Mouse (Mus musculus) hindbrain, embryonic 15.5 days (tissue): Measurements from ENCODE around the gene Gm6592. TPM values are rescaled to one million over a fixed set of nuclear protein-coding genes. Genes with fewer than 3 reads are reported as not detected.
"Not testable (repeated sequence)": the region's sequence is repeated elsewhere in the genome, so short reads cannot be mapped to it uniquely, and the experiment has no call there.

Experiments used
- ATAC-seq: fragments of 200-750 bp; cut with Nextera tagmentation; 2 replicates; pipeline ENCODE4 v1.8.0; 2017; ENCODE audit warnings: low read depth, moderate number of reproducible peaks, moderate TSS enrichment; ENCODE audit not compliant: low FRiP score
- H3K27ac ChIP-seq: fragments of 300-500 bp; sonication (generic); replicated peaks from 2 replicates; pipeline ENCODE4 v1.5.1; 2015; ENCODE audit warnings: mild to moderate bottlenecking, inconsistent platforms
- H3K27me3 ChIP-seq: fragments of 300-500 bp; sonication (generic); 2 replicates; pipeline ENCODE4 v1.6.1; 2015; ENCODE audit warnings: control low read depth, inconsistent platforms
- H3K36me3 ChIP-seq: fragments of 300-500 bp; sonication (generic); 2 replicates; pipeline ENCODE4 v1.6.1; 2015; ENCODE audit warnings: control low read depth, inconsistent platforms
- H3K4me1 ChIP-seq: fragments of 300-500 bp; sonication (generic); replicated peaks from 2 replicates; pipeline ENCODE4 v1.6.1; 2015; ENCODE audit warnings: control low read depth, inconsistent platforms
- H3K4me2 ChIP-seq: fragments of 300-500 bp; sonication (generic); 2 replicates; pipeline ENCODE4 v1.6.1; 2015; ENCODE audit warnings: moderate library complexity, mild to moderate bottlenecking, inconsistent platforms
- H3K4me3 ChIP-seq: fragments of 300-500 bp; sonication (generic); 2 replicates; pipeline ENCODE4 v1.5.1; 2015; ENCODE audit warnings: mild to moderate bottlenecking, inconsistent platforms
- H3K9ac ChIP-seq: fragments of 300-500 bp; sonication (generic); 2 replicates; pipeline ENCODE4 v1.6.1; 2015; ENCODE audit warnings: inconsistent platforms
- H3K9me3 ChIP-seq: fragments of 300-500 bp; sonication (generic); 2 replicates; pipeline ENCODE4 v1.6.1; 2016; ENCODE audit warnings: control low read depth, inconsistent platforms
- WGBS: fragments of 180-500 bp; shearing (Covaris S2); methylation state at CpG from one replicate; pipeline ENCODE4 v1.1.7; 2015; 5-methylcytosine and 5-hydroxymethylcytosine counted together
- polyA plus RNA-seq: library from polyadenylated mRNA; unstranded; fragments of >200 nt; fragmentation: Nextera tagmentation; extraction: Ambion mirVana; gene quantifications from 2 replicates; pipeline ENCODE4 v1.2.1, GENCODE M21; 2015

Gm6592 gene
- not detected in 2 replicates for polyA plus RNA-seq

DNA sequence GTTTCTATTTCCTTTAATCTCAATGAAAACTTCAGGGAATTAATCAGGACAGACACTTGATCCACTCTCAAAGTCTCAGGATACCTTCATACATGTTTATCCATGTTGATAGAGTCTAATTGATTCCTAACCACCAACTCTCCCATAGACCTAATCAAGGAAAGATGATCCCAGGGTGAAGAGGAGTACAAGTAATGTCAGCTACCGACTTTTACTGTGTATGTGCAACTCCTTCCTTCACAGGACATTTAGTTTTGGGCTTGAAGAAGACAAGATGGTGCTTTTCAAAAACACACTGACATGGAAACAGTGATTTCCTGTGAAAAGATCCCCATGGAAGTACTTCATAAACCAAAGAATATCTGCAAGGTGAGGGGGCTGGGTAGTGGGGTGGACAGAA, at the start of gene Gm6592:
Gene Gm6592, plus strand, starts transcription at position 301 of the 400 bp plus-strand sequence.
- ATAC-seq: no peak
- 83% methylated on average over 1 of the region's 1 CpGs for WGBS

DNA sequence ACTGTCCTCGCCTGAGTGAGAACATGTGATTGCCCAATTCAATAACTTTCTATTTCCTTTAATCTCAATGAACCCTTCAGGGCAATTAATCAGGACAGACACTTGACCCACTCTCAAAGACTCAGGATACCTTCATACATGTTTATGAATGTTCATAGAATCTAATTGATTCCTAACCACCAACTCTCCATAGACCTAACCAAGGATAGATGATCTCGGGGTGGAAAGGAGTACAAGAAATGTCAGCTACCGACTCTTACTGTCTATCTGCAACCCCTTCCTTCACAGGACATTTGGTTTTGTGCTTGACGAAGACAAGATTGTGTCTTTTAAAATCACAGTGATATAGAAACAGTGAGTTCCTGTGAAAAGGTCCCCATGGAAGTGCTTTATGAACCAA, 40.4 kb upstream of the Gm6592 start, which contains the start of gene Ssxb5:
Gene Ssxb5, plus strand, starts transcription at position 301 of the 400 bp plus-strand sequence.
- H3K36me3 ChIP-seq, H3K9ac ChIP-seq, H3K9me3 ChIP-seq, ATAC-seq, H3K27ac ChIP-seq, H3K4me2 ChIP-seq, H3K27me3 ChIP-seq, H3K4me3 ChIP-seq, H3K4me1 ChIP-seq: not testable (repeated sequence)
- 86% methylated on average over 4 of the region's 4 CpGs for WGBS

More for the DNA sequence above, at the start of gene Gm6592:
- Histone ChIP-seq H3K36me3 (no peaks in the 10 kb centered on the region), H3K27me3 (no peaks in the 10 kb centered on the region), H3K4me2 (no peak within 1 kb of the TSS), H3K27ac (no peak within 1 kb of the TSS), H3K9me3 (no peaks in the 10 kb centered on the region), H3K4me3 (no peak within 1 kb of the TSS), H3K4me1 (no peaks in the 10 kb centered on the region), H3K9ac (no peak within 1 kb of the TSS)

DNA sequence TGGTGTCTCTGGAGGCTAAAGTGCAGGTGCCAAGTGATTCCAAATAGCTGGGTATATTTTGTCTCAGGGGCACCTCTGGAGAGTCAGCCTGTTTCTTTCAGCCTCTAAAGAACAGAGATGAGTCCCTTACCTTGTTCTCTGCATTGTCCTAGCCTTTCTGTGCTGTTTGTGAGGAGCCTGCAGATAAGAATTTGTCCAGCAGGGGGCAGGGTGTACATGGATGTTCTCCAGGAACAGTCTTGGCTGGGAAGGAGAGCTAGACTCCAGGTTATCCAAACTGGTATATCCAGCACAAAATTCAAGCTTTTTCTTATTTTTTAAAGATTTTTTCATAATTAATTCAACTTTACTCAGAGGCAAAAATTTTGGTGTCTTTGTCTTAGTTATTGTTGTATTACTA, 11.8 kb upstream of the Gm6592 start:
- Histone ChIP-seq H3K9ac (no peak overlapping the region), H3K36me3 (no peaks in the 10 kb centered on the region), H3K27ac (no peak overlapping the region), H3K27me3 (no peaks in the 10 kb centered on the region), H3K4me3 (no peak overlapping the region), H3K9me3 (no peaks in the 10 kb centered on the region), H3K4me2 (no peak overlapping the region), H3K4me1 (no peaks in the 10 kb centered on the region)
- ATAC-seq: 0 out of 2 replicates have a peak, but pooled peaks have one; percentile 54

DNA sequence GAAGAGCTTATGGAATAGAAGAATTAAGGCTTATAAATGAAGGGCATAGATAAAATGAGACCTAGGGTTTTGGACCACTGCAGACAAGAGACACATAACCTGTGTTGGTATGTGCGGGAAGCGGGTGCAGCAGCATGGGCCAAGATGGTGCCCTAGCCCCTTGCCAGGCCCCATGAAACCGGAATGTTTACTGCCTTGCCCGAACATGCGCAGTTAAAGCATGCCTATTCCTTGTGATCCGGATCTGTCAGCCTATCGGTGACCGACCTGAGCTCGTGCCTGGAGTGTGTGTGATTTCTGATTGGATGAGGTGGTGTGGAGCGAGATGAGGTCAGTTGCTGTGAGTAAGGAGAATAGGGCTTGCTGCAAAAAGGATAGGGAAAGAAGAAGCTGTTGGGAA, 8.7 kb downstream of the Gm6592 start:
- Histone ChIP-seq H3K9me3 (no peaks in the 10 kb centered on the region), H3K27ac (no peak overlapping the region), H3K27me3 (no peaks in the 10 kb centered on the region), H3K4me3 (no peak overlapping the region), H3K9ac (no peak overlapping the region), H3K36me3 (no peaks in the 10 kb centered on the region), H3K4me2 (no peak overlapping the region), H3K4me1 (no peaks in the 10 kb centered on the region)
- WGBS: 91% methylated on average over 10 of the region's 10 CpGs
- ATAC-seq: no peak

DNA sequence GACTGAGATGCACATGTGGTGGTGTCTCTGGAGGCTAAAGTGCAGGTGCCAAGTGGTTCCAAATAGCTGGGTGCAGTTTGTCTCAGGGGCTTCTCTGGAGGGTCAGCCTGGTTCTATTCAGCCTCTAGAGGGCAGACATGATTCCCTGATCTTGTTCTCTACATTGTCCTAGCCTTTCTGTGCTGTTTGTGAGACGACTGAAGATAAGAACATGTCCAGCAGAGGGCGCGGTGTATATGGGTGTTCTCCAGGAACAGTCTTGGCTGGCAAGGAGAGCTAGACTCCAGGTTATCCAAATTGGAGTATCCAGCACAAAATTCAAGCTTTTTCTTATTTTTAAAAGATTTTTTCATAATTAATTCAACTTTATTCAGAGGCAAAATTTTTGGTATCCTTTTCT, 20.5 kb downstream of the Gm6592 start:
- H3K4me3 ChIP-seq, H3K9ac ChIP-seq, H3K27me3 ChIP-seq, H3K4me2 ChIP-seq, H3K27ac ChIP-seq, H3K4me1 ChIP-seq, H3K36me3 ChIP-seq, H3K9me3 ChIP-seq: not testable (repeated sequence)
- ATAC-seq: 0 out of 2 replicates have a peak, but pooled peaks have one; percentile 8
- 8% methylated on average over 3 of the region's 3 CpGs for WGBS

DNA sequence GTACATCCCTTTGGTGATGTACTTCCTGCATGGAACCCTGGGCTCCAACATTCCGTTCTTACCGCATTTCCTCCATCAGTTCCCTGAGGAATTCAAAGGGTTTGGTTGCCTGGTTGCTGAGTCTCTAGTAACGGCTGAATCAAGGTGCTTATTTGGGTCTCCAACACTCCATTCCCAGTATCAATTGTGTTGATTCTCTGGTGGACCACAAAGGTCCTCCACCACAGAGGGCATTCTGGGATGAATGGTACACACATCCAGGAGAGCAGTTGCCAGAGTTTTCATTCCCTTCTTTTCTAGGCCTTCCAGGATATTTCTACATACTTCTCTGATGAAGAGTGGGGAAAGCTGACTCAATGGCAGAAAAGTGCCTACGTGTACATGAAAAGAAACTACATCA, 30.2 kb downstream of the Gm6592 start, which contains the start of gene Gm5751:
Gene Gm5751, plus strand, starts transcription at position 301 of the 400 bp plus-strand sequence.
- not testable (repeated sequence) for H3K36me3 ChIP-seq, H3K4me2 ChIP-seq, H3K9ac ChIP-seq, H3K27ac ChIP-seq, H3K27me3 ChIP-seq, ATAC-seq, H3K4me3 ChIP-seq, H3K4me1 ChIP-seq, H3K9me3 ChIP-seq
- WGBS: 83% methylated on average over 3 of the region's 4 CpGs

DNA sequence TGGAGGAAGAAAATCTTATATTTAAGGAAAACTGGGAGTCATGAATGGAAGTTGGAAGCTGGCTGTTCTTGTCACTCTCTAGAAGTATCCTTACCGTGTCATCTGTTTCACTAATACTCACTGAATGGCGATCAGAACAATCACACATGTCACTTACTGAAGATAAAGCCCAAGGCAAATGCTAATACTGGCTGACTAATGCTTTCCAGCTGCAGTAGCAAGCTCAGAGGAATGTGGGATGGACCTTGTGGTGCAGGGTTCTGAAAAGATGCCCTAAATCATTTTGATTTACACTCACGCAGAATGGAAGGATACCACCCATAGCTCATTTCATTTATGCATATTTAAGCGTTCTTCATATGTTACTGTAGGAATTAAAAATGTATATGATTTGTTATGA, 40.5 kb downstream of the Gm6592 start:
- H3K4me3 ChIP-seq: no peak overlapping the region
- no peak overlapping the region for H3K27ac ChIP-seq
- no peak overlapping the region for H3K4me2 ChIP-seq
- no peak overlapping the region for H3K9ac ChIP-seq
- peaks cover 10% of the 10 kb centered on the region for H3K36me3 ChIP-seq
- H3K4me1 ChIP-seq: no peaks in the 10 kb centered on the region
- no peaks in the 10 kb centered on the region for H3K9me3 ChIP-seq
- ATAC-seq: no peak
- WGBS: 76% methylated on average over 4 of the region's 4 CpGs
- no peaks in the 10 kb centered on the region for H3K27me3 ChIP-seq

DNA sequence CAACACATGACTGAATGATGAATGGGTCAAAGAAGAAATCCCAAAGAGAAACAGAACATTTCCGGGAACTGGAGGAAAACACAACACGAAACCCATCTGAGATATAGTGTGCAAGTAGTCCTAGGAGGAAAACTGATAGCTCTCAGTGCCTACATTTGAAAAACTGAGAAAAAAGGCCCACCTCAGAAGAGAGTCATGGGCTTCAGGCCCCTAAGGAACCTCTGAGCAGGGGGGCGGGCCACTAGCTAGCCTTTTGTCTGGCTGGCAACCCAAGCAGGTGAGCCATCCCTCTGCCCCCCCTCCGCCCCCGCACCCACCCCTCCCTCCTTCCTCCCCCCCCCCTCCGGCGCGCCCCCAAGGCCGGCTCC, 48.2 kb downstream of the Gm6592 start:
- Histone ChIP-seq H3K4me1 (0 out of 2 replicates have a peak, but pooled peaks cover 4% of the 10 kb centered on the region), H3K27ac (peak overlapping the region; percentile 88), H3K4me2 (peak overlapping the region; percentile 73), H3K27me3 (no peaks in the 10 kb centered on the region), H3K9ac (peak overlapping the region; percentile 66; the same call in 1 of the 2 replicates), H3K9me3 (no peaks in the 10 kb centered on the region), H3K4me3 (peak overlapping the region; percentile 56), H3K36me3 (peaks cover 10% of the 10 kb centered on the region)
- 28% methylated on average over 3 of the region's 9 CpGs for WGBS
- peak; percentile 69 for ATAC-seq

DNA sequence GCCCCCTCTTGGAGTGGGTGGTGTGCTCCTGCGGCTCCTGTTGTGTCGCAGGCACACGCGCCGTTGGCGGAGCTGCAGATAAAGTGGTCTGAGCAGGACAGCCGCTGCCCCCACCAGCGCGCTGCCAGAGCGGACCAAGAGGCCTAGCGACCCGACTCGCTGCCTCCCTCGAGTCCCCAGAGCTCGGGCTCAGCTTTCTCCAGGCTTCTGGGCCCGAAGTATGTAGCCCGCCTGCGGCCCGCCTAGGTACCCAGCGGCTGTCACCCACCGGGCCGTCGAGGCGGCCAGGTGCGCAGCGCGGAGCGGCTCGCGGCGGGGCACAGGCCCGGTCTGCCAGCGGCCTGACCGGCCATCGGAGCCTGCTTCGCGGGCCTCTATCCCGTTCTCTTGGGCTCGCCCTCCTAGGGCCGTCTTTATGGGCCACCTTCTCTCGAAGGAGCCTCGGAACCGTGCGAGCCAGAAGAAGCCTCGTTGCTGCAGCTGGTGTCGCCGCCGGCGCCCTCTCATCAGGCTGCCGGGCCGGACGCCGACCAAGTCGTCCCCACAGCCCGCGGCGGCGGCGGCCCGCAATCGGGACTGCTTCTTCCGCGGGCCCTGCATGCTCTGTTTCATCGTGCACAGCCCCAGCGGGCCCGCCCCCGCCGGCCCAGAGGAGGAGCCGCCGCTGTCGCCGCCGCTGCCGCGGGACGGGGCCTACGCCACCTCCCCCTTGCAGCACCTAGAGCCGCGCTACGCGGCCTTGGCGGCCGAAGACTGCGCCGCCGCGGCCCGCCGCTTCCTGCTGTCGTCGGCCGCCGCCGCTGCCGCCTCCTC, 48.8 kb downstream of the Gm6592 start, which contains the start of gene B630019K06Rik:
Gene B630019K06Rik, plus strand, starts transcription at position 40 of the 813 bp plus-strand sequence.
- Histone ChIP-seq H3K4me1 (0 out of 2 replicates have a peak, but pooled peaks cover 4% of the 10 kb centered on the region), H3K27me3 (no peaks in the 10 kb centered on the region), H3K4me3 (peak within 1 kb of the TSS; percentile 56), H3K27ac (peak within 1 kb of the TSS; percentile 88), H3K9me3 (no peaks in the 10 kb centered on the region), H3K36me3 (peaks cover 8% of the 10 kb centered on the region), H3K4me2 (peak within 1 kb of the TSS; percentile 73), H3K9ac (peak within 1 kb of the TSS; percentile 66)
- ATAC-seq: peak; percentile 88
- 15% methylated on average over 82 of the region's 95 CpGs for WGBS

DNA sequence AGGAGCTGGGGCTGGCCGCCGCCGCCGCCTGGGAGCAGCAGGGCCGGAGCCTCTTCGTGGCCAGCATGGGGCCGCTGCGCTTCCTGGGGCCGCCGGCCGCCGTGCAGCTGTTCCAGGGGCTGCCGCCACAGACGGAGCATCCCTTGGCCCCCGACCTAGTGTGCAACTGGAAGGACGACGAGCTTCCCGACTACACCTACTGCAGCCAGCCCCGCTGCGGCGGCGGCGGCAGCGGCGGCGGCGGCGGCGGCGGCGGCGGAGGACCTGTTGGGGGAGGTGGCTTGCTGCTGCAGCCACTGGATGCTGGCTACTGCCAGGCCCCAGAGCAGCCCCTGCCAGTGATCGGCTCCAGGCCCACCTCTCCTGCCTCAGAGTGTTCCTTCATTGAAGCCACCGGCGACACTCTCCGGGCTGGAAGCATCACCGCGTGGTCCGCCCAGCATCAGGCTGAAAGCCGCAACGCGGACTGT, 49.4 kb downstream of the Gm6592 start:
- 29% methylated on average over 23 of the region's 42 CpGs for WGBS
- Histone ChIP-seq H3K4me2 (peak overlapping the region; percentile 73), H3K27me3 (no peaks in the 10 kb centered on the region)

More for the DNA sequence above, 49.4 kb downstream of the Gm6592 start:
- peak; percentile 70 for ATAC-seq
- no peaks in the 10 kb centered on the region for H3K9me3 ChIP-seq
- peaks cover 4% of the 10 kb centered on the region for H3K36me3 ChIP-seq
- H3K4me1 ChIP-seq: 0 out of 2 replicates have a peak, but pooled peaks cover 4% of the 10 kb centered on the region
- peak overlapping the region; percentile 56 for H3K4me3 ChIP-seq
- H3K9ac ChIP-seq: peak overlapping the region; percentile 66
- peak overlapping the region; percentile 88 for H3K27ac ChIP-seq
